Mouse (Mus musculus) forebrain, embryonic 13.5 days (tissue): ENCODE results near the gene Zfp523. TPM values are rescaled to one million over a fixed set of nuclear protein-coding genes. Genes with fewer than 3 reads are reported as not detected.

Experiments used
- ATAC-seq: fragments of 200-750 bp; cut with Nextera tagmentation; 2 replicates; pipeline ENCODE4 v1.8.0; 2017
- H3K27ac ChIP-seq: fragments of 300-500 bp; sonication (generic); 2 replicates; pipeline ENCODE4 v1.5.1; 2015; ENCODE audit warnings: inconsistent platforms, mild to moderate bottlenecking, moderate library complexity
- H3K27me3 ChIP-seq: fragments of 300-500 bp; sonication (generic); 2 replicates; pipeline ENCODE4 v1.6.1; 2015; ENCODE audit warnings: mild to moderate bottlenecking, inconsistent platforms
- H3K36me3 ChIP-seq: fragments of 300-500 bp; sonication (generic); 2 replicates; pipeline ENCODE4 v1.6.1; 2015; ENCODE audit warnings: mild to moderate bottlenecking, inconsistent platforms; ENCODE audit not compliant: poor library complexity, severe bottlenecking
- H3K4me1 ChIP-seq: fragments of 300-500 bp; sonication (generic); 2 replicates; pipeline ENCODE4 v1.6.1; 2015; ENCODE audit warnings: inconsistent platforms
- H3K4me2 ChIP-seq: fragments of 300-500 bp; sonication (generic); 2 replicates; pipeline ENCODE4 v1.6.1; 2015; ENCODE audit warnings: inconsistent platforms, mild to moderate bottlenecking, moderate library complexity
- H3K4me3 ChIP-seq: fragments of 300-500 bp; sonication (generic); 2 replicates; pipeline ENCODE4 v1.5.1; 2015; ENCODE audit warnings: mild to moderate bottlenecking, inconsistent platforms
- H3K9ac ChIP-seq: fragments of 300-500 bp; sonication (generic); 2 replicates; pipeline ENCODE4 v1.6.1; 2015; ENCODE audit warnings: mild to moderate bottlenecking, inconsistent platforms
- H3K9me3 ChIP-seq: fragments of 300-500 bp; sonication (generic); replicated peaks from 2 replicates; pipeline ENCODE4 v1.6.1; 2016; ENCODE audit warnings: inconsistent platforms
- WGBS: fragments of 180-500 bp; shearing (Covaris S2); methylation state at CpG from one replicate; pipeline ENCODE4 v1.1.7; 2015; 5-methylcytosine and 5-hydroxymethylcytosine counted together
- polyA plus RNA-seq: library from polyadenylated mRNA; unstranded; fragments of >200 nt; fragmentation: Nextera tagmentation; extraction: Ambion mirVana; gene quantifications from 2 replicates; pipeline ENCODE4 v1.2.1, GENCODE M21; 2015

Gene Zfp523
- polyA plus RNA-seq, 1 experiment from 2014 or later: 32.7 TPM

GRCm38 (mm10) chr17:28201982-28202381 is 25.1 kb downstream of the Zfp523 start:
- Histone ChIP-seq H3K27ac (no peak overlapping the region), H3K4me1 (no peaks in the 10 kb centered on the region), H3K36me3 (peaks cover 66% of the 10 kb centered on the region), H3K4me2 (no peak overlapping the region), H3K9ac (no peak overlapping the region), H3K4me3 (no peak overlapping the region), H3K9me3 (no peaks in the 10 kb centered on the region), H3K27me3 (no peaks in the 10 kb centered on the region)
- WGBS: 83% methylated on average over 14 of the region's 14 CpGs
- ATAC-seq: no peak

- peak; percentile 48; the same call in 1 of the 2 replicates for ATAC-seq
- Histone ChIP-seq H3K9ac (no peak overlapping the region), H3K27me3 (no peaks in the 10 kb centered on the region), H3K27ac (no peak overlapping the region), H3K4me3 (no peak overlapping the region), H3K36me3 (peaks cover 49% of the 10 kb centered on the region), H3K4me2 (no peak overlapping the region), H3K4me1 (peaks cover 6% of the 10 kb centered on the region; the same call in 1 of the 2 replicates), H3K9me3 (no peaks in the 10 kb centered on the region)
- WGBS: 36% methylated on average over 14 of the region's 14 CpGs
Observed at GRCm38 (mm10) chr17:28204052-28204720, 27.3 kb downstream of the Zfp523 start.

- Histone ChIP-seq H3K4me1 (peaks cover 6% of the 10 kb centered on the region; the same call in 1 of the 2 replicates), H3K36me3 (peaks cover 39% of the 10 kb centered on the region), H3K9ac (no peak overlapping the region), H3K27me3 (no peaks in the 10 kb centered on the region), H3K4me3 (no peak overlapping the region), H3K9me3 (no peaks in the 10 kb centered on the region), H3K27ac (no peak overlapping the region), H3K4me2 (no peak overlapping the region)
- WGBS: 94% methylated on average over 8 of the region's 8 CpGs
- no peak for ATAC-seq
Observed at GRCm38 (mm10) chr17:28205443-28205842, 28.5 kb downstream of the Zfp523 start.

- Histone ChIP-seq H3K4me3 (no peak overlapping the region), H3K9me3 (no peaks in the 10 kb centered on the region), H3K36me3 (peaks cover 22% of the 10 kb centered on the region), H3K4me1 (peaks cover 6% of the 10 kb centered on the region; the same call in 1 of the 2 replicates), H3K27me3 (no peaks in the 10 kb centered on the region), H3K27ac (no peak overlapping the region), H3K4me2 (no peak overlapping the region), H3K9ac (peak overlapping the region; percentile 43; the same call in 1 of the 2 replicates)
- 78% methylated on average over 8 of the region's 8 CpGs for WGBS
- ATAC-seq: no peak
Observed at GRCm38 (mm10) chr17:28207092-28207491, 30.2 kb downstream of the Zfp523 start.

GRCm38 (mm10) chr17:28207591-28208313 is 30.8 kb downstream of the Zfp523 start, which contains the start of gene Def6:
Def6 (plus strand) TSS chr17:28207778.
- Histone ChIP-seq H3K9ac (peak within 1 kb of the TSS; percentile 43; the same call in 1 of the 2 replicates), H3K4me2 (peak within 1 kb of the TSS; percentile 30), H3K27ac (no peak within 1 kb of the TSS), H3K36me3 (peaks cover 16% of the 10 kb centered on the region), H3K4me1 (peaks cover 6% of the 10 kb centered on the region; the same call in 1 of the 2 replicates), H3K4me3 (no peak within 1 kb of the TSS), H3K9me3 (no peaks in the 10 kb centered on the region), H3K27me3 (no peaks in the 10 kb centered on the region)
- 27% methylated on average over 26 of the region's 26 CpGs for WGBS
- no peak for ATAC-seq

- Histone ChIP-seq H3K4me2 (no peak overlapping the region; the same call in 1 of the 2 replicates), H3K4me1 (peaks cover 6% of the 10 kb centered on the region; the same call in 1 of the 2 replicates), H3K9me3 (no peaks in the 10 kb centered on the region), H3K27ac (no peak overlapping the region), H3K9ac (no peak overlapping the region), H3K27me3 (no peaks in the 10 kb centered on the region), H3K36me3 (peaks cover 11% of the 10 kb centered on the region), H3K4me3 (no peak overlapping the region)
- WGBS: 84% methylated on average over 8 of the region's 8 CpGs
- ATAC-seq: no peak
Observed at GRCm38 (mm10) chr17:28208314-28208612, 31.3 kb downstream of the Zfp523 start.

GRCm38 (mm10) chr17:28209457-28210110 is 32.7 kb downstream of the Zfp523 start:
- H3K4me1 ChIP-seq: peaks cover 6% of the 10 kb centered on the region; the same call in 1 of the 2 replicates
- ATAC-seq: no peak
- H3K27me3 ChIP-seq: no peaks in the 10 kb centered on the region
- H3K9ac ChIP-seq: no peak overlapping the region
- peaks cover 10% of the 10 kb centered on the region; the same call in 1 of the 2 replicates for H3K36me3 ChIP-seq
- no peak overlapping the region for H3K27ac ChIP-seq
- 76% methylated on average over 4 of the region's 4 CpGs for WGBS
- H3K4me3 ChIP-seq: no peak overlapping the region
- no peak overlapping the region for H3K4me2 ChIP-seq
- H3K9me3 ChIP-seq: no peaks in the 10 kb centered on the region

- no peak for ATAC-seq
- Histone ChIP-seq H3K4me2 (no peak overlapping the region), H3K4me3 (no peak overlapping the region), H3K27me3 (0 out of 2 replicates have a peak, but pooled peaks cover 3% of the 10 kb centered on the region), H3K9me3 (no peaks in the 10 kb centered on the region), H3K27ac (no peak overlapping the region), H3K4me1 (peaks cover 6% of the 10 kb centered on the region; the same call in 1 of the 2 replicates), H3K36me3 (no peaks in the 10 kb centered on the region), H3K9ac (no peak overlapping the region)
- 88% methylated on average over 6 of the region's 6 CpGs for WGBS
Observed at GRCm38 (mm10) chr17:28211921-28212341, 35.0 kb downstream of the Zfp523 start.

GRCm38 (mm10) chr17:28212391-28212790 is 35.5 kb downstream of the Zfp523 start:
- H3K4me3 ChIP-seq: no peak overlapping the region
- WGBS: 75% methylated on average over 9 of the region's 9 CpGs
- no peak overlapping the region for H3K27ac ChIP-seq
- H3K4me1 ChIP-seq: peaks cover 6% of the 10 kb centered on the region; the same call in 1 of the 2 replicates
- H3K4me2 ChIP-seq: no peak overlapping the region
- peak overlapping the region; percentile 30; the same call in 1 of the 2 replicates for H3K9ac ChIP-seq
- no peak for ATAC-seq
- H3K36me3 ChIP-seq: no peaks in the 10 kb centered on the region
- H3K9me3 ChIP-seq: no peaks in the 10 kb centered on the region
- H3K27me3 ChIP-seq: 0 out of 2 replicates have a peak, but pooled peaks cover 6% of the 10 kb centered on the region

GRCm38 (mm10) chr17:28213236-28213635 is 36.3 kb downstream of the Zfp523 start:
- H3K4me2 ChIP-seq: no peak overlapping the region
- peaks cover 9% of the 10 kb centered on the region; the same call in 1 of the 2 replicates for H3K27me3 ChIP-seq
- H3K36me3 ChIP-seq: no peaks in the 10 kb centered on the region
- H3K4me3 ChIP-seq: no peak overlapping the region
- ATAC-seq: no peak
- no peak overlapping the region for H3K27ac ChIP-seq
- whole genome bisulfite sequencing: 30% methylated on average over 4 of the region's 4 CpGs
- H3K9me3 ChIP-seq: no peaks in the 10 kb centered on the region
- H3K4me1 ChIP-seq: 0 out of 2 replicates have a peak, but pooled peaks cover 4% of the 10 kb centered on the region
- no peak overlapping the region for H3K9ac ChIP-seq

GRCm38 (mm10) chr17:28216791-28217190 is 39.9 kb downstream of the Zfp523 start:
- Histone ChIP-seq H3K27me3 (peaks cover 9% of the 10 kb centered on the region; the same call in 1 of the 2 replicates), H3K9me3 (no peaks in the 10 kb centered on the region), H3K36me3 (no peaks in the 10 kb centered on the region), H3K27ac (no peak overlapping the region), H3K9ac (no peak overlapping the region), H3K4me1 (0 out of 2 replicates have a peak, but pooled peaks cover 4% of the 10 kb centered on the region), H3K4me3 (no peak overlapping the region), H3K4me2 (no peak overlapping the region)
- WGBS: 90% methylated on average over 9 of the region's 9 CpGs
- ATAC-seq: no peak
